Mouse (Mus musculus) pancreas, adult 10 weeks (tissue): Measurements from ENCODE around the gene Txndc11. TPM values are rescaled to one million over a fixed set of nuclear protein-coding genes. Genes with fewer than 3 reads are reported as not detected.

Experiments
- polyA plus RNA-seq: library from polyadenylated mRNA; stranded (reverse); fragments of 350-450 nt; fragmentation: Illumina TruSeq; extraction: RNeasy Lipid Tissue Mini Kit (QIAGEN cat#74804); gene quantifications from one replicate; pipeline ENCODE4 v1.2.3, GENCODE M21; 2015; ENCODE audit warnings: low read depth, low replicate concordance; ENCODE audit not compliant: insufficient read depth

Txndc11 gene
- polyA plus RNA-seq = 28.1 TPM

DNA sequence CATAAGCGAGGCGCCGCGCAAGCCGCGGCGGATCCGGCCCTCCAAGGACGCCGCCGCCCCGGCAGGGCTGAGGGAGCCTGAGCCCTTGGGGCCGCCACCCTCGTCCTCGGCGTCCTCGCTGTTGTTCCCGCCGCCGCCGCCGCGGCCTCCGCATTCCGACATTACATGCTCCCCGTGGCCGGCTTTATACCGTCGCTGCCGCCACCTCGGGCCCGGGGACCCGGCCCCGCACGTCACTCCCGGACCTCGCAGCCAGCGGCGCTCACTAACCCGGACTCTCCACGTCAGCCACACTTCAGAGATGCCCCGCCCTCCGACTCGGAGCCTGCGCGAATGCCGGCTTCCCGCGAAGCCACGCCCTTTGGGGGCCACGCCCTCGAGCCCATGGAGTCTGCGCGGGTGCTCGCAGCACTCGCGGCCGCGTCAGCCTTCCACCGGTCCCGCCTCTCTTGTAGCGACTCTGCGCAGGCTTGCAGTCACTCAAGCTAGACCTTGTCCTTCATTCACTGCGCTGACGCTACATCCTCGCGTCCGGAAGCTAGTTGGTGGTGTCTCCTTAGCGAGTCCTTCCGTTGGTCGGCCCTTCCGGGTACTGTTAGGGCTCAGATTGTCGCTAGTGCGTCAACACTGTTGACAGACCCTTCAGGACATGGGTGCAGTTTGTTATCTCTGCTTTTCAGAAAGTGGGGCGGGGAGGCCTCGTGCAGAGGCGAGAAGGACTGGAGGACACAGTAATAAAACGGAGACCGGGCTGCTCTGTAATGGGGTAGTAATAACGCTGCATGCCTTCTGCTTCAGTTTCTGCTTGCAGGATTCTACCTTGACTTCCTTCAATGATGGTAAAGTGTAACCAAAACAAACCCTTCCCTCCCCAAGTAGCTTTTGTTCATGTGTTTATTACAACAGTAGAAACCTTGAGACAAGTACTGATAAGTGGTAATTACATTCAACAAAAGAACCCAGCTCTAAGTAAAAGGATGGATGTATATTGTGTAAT is at the start of gene Txndc11:
Gene Txndc11, minus strand, starts transcription at position 303 of the 997 bp plus-strand sequence.

DNA sequence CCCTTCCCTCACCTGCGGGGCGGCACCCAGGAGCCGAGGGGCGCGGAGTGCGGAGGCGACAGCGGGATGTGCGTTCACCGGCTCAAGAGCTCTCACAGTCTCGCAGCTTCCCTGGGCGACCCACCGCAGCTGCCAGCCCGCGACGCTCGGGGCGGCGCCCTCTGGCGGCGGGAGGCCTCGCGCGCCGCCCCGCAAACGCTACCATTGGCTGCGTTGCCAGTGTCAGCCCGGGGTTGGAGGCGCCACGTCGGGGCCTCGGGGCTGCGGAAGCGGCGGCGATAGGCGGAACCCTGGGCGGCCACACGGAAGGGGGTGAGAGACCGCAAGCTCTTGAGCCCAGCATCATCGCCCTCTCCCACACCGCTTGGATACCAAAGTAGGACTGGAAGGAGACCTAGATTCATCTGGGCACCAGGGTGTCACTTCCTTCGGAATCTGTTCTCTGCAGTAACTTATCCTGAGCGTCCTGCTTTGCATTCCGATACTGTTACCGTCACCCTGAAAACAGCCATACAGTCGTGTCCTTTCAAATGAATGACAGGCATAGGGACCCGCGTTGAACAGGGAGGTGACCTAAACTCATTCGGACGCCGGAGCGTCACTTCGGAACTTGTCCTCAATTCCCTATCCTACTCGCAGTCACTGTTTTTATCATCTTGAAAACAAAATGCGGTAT is 41.9 kb upstream of the Txndc11 start, which contains the start of gene Zc3h7a:
Gene Zc3h7a, minus strand, starts transcription at position 186 of the 676 bp plus-strand sequence.

GRCm38 (mm10) chr16:11066029-11066832 is 68.2 kb downstream of the Txndc11 start, which contains the start of gene Litaf:
Litaf (minus strand) TSS chr16:11066157.

GRCm38 (mm10) chr16:11060645-11061044 is 73.8 kb downstream of the Txndc11 start, which contains the start of gene Snn:
Snn (plus strand) TSS chr16:11060945.

Other genes starting within 250 kb of the Txndc11 start
- 4.3 TPM for gene Snn, start 73.7 kb downstream of the Txndc11 start, polyA plus RNA-seq
- gene Litaf, start 68.5 kb downstream of the Txndc11 start, polyA plus RNA-seq = 19.8 TPM
- 71.0 TPM for gene Zc3h7a, start 41.7 kb upstream of the Txndc11 start, polyA plus RNA-seq
- 17.1 TPM for gene Rsl1d1, start 68.7 kb upstream of the Txndc11 start, polyA plus RNA-seq
- 21.2 TPM for gene Gspt1, start 119.7 kb upstream of the Txndc11 start, polyA plus RNA-seq
- not detected for gene Tnfrsf17, start 179.2 kb upstream of the Txndc11 start, polyA plus RNA-seq
- 1.1 TPM for gene Snx29, start 188.3 kb upstream of the Txndc11 start, polyA plus RNA-seq